Mouse (Mus musculus) ES-E14 (cell line): ENCODE results near the gene Gm16181.

Experiments used
- MAFK ChIP-seq: IDR thresholded peaks from 2 replicates; pipeline ENCODE4 v1.6.1; 2014; ENCODE audit warnings: mild to moderate bottlenecking, low read depth, low read length, inconsistent platforms; ENCODE audit not compliant: insufficient read depth
- ZC3H11A ChIP-seq: IDR thresholded peaks from 2 replicates; pipeline ENCODE4 v1.6.1; 2012; ENCODE audit warnings: low read depth, mild to moderate bottlenecking, inconsistent platforms, low read length, borderline replicate concordance
- ZNF384 ChIP-seq: IDR thresholded peaks from 2 replicates; pipeline ENCODE4 v1.6.1; 2012; ENCODE audit warnings: low read depth, low read length, inconsistent platforms

GRCm38 (mm10) chr17:35202442-35202841 lies 18.2 kb upstream of the Gm16181 start:
- TF ChIP-seq ZC3H11A: no peak
- TF ChIP-seq MAFK: no peak
- no peak for TF ChIP-seq ZNF384
